Mouse (Mus musculus): ENCODE data around the gene Txn2.

Gene Txn2

DNA sequence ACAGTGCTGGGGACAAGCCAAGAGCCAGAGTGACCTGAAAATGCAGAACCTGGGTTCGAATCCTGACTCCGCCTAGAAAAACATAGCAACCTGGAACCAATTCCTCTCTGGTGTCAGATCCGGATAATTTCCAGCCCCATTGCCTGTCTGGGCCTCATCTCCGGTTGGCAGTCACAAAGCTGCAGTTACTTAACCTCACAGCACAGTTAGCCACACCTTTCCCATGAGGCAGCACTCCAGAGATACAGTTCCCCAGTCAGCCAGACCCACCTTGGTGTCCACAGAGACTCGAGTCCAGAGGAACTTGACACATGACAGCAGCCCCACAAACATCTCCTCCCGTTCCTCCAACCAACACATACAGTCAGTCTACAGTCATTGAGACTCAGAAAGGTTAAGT, 43.6 kb downstream of the Txn2 start:
- H3K4me3 ChIP-seq (replicated peaks; ENCODE audit: low read length), result 0 out of 2 replicates have a peak overlapping the region, but pooled peaks have one; percentile 7
- H3K9me3 ChIP-seq (ENCODE audit: low read length), result no peaks in the 10 kb centered on the region
- TF ChIP-seq CTCF (conservative IDR thresholded peaks at IDR 0.05; ENCODE audit: low read length) (no peak), POU5F1 (IDR thresholded peaks at IDR 0.05; ENCODE audit: borderline replicate concordance, low read length) (no peak), NANOG (IDR thresholded peaks at IDR 0.05; ENCODE audit: borderline replicate concordance, low read length) (no peak)
- no peaks in the 10 kb centered on the region for H3K27me3 ChIP-seq (ENCODE audit: insufficient read depth, low read length)
- H3K36me3 ChIP-seq (ENCODE audit: insufficient read depth, low read length), result no peaks in the 10 kb centered on the region
- H3K4me1 ChIP-seq (replicated peaks; ENCODE audit: low read depth, low read length), result peaks cover 85% of the 10 kb centered on the region

DNA sequence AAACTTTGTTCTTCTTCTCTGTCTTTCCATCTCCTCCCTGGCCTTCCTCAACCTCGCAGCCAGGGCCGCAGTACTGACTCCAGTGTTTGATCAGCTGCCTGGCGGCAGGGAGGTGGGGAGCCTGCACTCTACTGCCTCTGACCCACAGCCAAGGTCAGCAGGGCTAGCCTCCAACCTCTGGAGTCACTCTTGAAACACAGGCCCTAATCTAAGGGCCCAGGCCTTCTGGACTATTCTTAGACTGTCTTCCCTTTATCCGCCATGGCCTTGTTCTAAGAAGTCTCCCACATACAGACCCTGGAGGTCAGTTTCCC, 45.2 kb downstream of the Txn2 start:
- Histone ChIP-seq H3K9me3 (ENCODE audit: low read length) (no peaks in the 10 kb centered on the region), H3K36me3 (ENCODE audit: insufficient read depth, low read length) (no peaks in the 10 kb centered on the region), H3K4me1 (replicated peaks; ENCODE audit: low read depth, low read length) (peaks cover 70% of the 10 kb centered on the region), H3K4me3 (replicated peaks; ENCODE audit: low read length) (peak overlapping the region; percentile 66), H3K27me3 (ENCODE audit: insufficient read depth, low read length) (no peaks in the 10 kb centered on the region)
- TF ChIP-seq CTCF (conservative IDR thresholded peaks at IDR 0.05; ENCODE audit: low read length), result no peak
- TF ChIP-seq NANOG (IDR thresholded peaks at IDR 0.05; ENCODE audit: borderline replicate concordance, low read length), result no peak
- TF ChIP-seq POU5F1 (IDR thresholded peaks at IDR 0.05; ENCODE audit: borderline replicate concordance, low read length), result no peak

DNA sequence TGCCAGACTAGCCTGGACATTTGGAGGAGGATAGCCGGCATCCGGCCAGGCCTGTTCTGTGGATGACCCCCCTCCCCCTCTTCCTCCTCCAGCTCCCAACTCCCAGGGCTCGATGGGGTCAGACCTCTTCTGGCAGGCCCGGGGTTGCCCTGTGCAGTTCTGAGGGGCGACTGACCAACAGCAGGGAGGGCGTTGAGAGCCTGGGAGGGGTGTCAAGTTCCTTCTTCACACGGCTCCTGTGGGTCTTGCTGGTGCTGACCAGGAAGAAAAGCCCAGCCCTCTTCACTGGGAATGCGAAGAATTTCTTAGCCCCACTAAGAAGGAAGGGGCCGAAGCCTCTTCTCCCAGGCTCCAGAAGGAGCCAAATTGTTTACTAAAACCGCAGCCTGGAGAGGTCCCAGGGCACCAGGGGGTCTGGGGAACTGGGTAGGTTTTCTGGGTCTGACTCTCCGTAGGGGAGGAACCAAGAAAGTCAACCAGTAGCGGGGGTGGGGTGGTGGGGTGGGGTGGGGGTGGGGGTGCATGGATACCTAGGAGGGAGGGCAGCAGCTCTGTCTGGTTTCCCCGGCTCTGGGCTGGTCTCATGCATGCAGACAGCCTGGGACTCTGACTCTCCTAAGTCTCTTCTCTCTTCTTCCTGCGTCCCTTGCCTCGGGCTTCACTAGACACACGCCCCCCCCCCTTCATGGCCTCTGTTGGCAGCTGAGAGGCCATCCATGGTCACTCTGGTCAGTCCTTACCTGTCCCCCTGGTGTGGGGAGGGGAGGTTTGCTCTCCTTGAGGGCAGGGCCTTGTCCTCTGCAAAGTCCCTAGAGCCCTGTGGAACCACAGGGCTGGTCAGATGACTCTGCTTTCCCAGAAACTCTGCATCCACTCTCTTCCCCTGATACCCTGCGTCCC, 45.8 kb downstream of the Txn2 start:
- no peaks in the 10 kb centered on the region for H3K27me3 ChIP-seq (ENCODE audit: insufficient read depth, low read length)
- peaks cover 64% of the 10 kb centered on the region for H3K4me1 ChIP-seq (replicated peaks; ENCODE audit: low read depth, low read length)
- TF ChIP-seq POU5F1 (IDR thresholded peaks at IDR 0.05; ENCODE audit: borderline replicate concordance, low read length) (no peak), NANOG (IDR thresholded peaks at IDR 0.05; ENCODE audit: borderline replicate concordance, low read length) (no peak), CTCF (conservative IDR thresholded peaks at IDR 0.05; ENCODE audit: low read length) (no peak)
- H3K9me3 ChIP-seq (ENCODE audit: low read length), result no peaks in the 10 kb centered on the region
- H3K36me3 ChIP-seq (ENCODE audit: insufficient read depth, low read length), result no peaks in the 10 kb centered on the region
- peak overlapping the region; percentile 66 for H3K4me3 ChIP-seq (replicated peaks; ENCODE audit: low read length)

DNA sequence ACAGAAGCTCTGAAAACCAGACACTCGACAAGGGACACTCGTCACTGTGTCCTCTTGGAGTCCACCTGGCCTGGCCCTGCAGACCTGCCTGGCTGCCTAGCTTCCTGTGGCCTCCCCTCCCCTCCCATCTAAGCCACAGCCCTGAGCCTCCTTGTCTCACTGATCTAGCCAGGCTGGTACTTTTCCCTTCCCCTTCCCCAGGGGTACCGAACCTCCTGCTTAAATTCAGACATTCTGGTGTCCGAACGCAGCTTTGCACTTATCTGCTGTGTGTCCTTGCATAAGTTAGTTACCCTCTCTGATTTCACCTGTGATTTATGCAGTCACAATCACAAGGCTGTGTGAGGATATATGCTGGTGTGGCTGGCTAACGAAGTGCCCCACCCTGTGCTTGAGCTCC, 46.5 kb downstream of the Txn2 start:
- no peaks in the 10 kb centered on the region for H3K27me3 ChIP-seq (ENCODE audit: insufficient read depth, low read length)
- peak overlapping the region; percentile 63 for H3K4me3 ChIP-seq (replicated peaks; ENCODE audit: low read length)
- H3K9me3 ChIP-seq (ENCODE audit: low read length), result no peaks in the 10 kb centered on the region
- H3K4me1 ChIP-seq (replicated peaks; ENCODE audit: low read depth, low read length), result peaks cover 56% of the 10 kb centered on the region
- H3K36me3 ChIP-seq (ENCODE audit: insufficient read depth, low read length), result no peaks in the 10 kb centered on the region
- TF ChIP-seq NANOG (IDR thresholded peaks at IDR 0.05; ENCODE audit: borderline replicate concordance, low read length), result no peak
- TF ChIP-seq POU5F1 (IDR thresholded peaks at IDR 0.05; ENCODE audit: borderline replicate concordance, low read length), result no peak
- TF ChIP-seq CTCF (conservative IDR thresholded peaks at IDR 0.05; ENCODE audit: low read length), result no peak

DNA sequence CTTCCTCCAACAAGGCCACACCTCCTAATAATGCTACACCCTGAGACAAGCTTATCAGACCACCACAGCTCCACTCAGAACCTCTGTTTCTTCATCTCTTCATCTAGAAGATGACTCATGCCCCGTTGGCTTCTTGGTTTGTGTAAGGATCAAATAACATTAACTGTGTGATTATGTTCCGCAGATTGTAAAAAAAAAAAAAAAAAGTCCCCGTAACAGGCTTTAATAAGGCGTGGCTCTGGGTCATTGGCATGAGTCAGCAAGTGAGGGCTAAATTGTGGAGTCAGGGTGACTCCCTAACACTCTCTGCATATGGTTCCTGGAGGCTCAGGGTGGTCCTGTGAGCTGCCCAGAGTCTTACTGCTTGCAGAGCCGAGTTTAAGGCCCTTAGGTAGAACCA, 47.1 kb downstream of the Txn2 start:
- no peak for TF ChIP-seq POU5F1 (IDR thresholded peaks at IDR 0.05; ENCODE audit: borderline replicate concordance, low read length)
- no peak for TF ChIP-seq NANOG (IDR thresholded peaks at IDR 0.05; ENCODE audit: borderline replicate concordance, low read length)
- TF ChIP-seq CTCF (conservative IDR thresholded peaks at IDR 0.05; ENCODE audit: low read length), result no peak
- Histone ChIP-seq H3K4me3 (replicated peaks; ENCODE audit: low read length) (peak overlapping the region; percentile 63), H3K4me1 (replicated peaks; ENCODE audit: low read depth, low read length) (peaks cover 53% of the 10 kb centered on the region), H3K9me3 (ENCODE audit: low read length) (no peaks in the 10 kb centered on the region), H3K36me3 (ENCODE audit: insufficient read depth, low read length) (no peaks in the 10 kb centered on the region), H3K27me3 (ENCODE audit: insufficient read depth, low read length) (no peaks in the 10 kb centered on the region)

DNA sequence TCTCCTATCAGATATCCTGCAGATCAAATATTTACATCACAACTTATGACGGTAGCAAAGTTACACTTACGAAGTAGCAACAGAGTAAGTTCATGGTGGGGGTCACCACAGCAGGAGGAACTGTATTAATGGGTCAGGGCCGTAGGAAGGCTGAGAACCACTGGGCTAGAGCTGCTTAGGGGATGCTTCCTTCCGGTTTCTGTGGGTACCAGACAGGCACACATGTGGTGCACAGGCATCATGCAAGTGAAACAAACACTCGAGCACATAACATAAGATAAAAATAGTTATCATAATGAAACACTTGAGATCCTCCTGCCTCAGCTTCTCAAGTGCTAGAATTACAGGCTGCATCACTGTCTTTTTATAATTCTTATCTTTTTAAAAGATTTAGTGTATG, 48.1 kb downstream of the Txn2 start:
- H3K9me3 ChIP-seq (ENCODE audit: low read length), result no peaks in the 10 kb centered on the region
- H3K36me3 ChIP-seq (ENCODE audit: insufficient read depth, low read length), result no peaks in the 10 kb centered on the region
- TF ChIP-seq CTCF (conservative IDR thresholded peaks at IDR 0.05; ENCODE audit: low read length), result no peak
- no peak for TF ChIP-seq POU5F1 (IDR thresholded peaks at IDR 0.05; ENCODE audit: borderline replicate concordance, low read length)
- no peak for TF ChIP-seq NANOG (IDR thresholded peaks at IDR 0.05; ENCODE audit: borderline replicate concordance, low read length)
- H3K27me3 ChIP-seq (ENCODE audit: insufficient read depth, low read length), result no peaks in the 10 kb centered on the region
- peaks cover 48% of the 10 kb centered on the region for H3K4me1 ChIP-seq (replicated peaks; ENCODE audit: low read depth, low read length)
- H3K4me3 ChIP-seq (replicated peaks; ENCODE audit: low read length), result no peak overlapping the region

DNA sequence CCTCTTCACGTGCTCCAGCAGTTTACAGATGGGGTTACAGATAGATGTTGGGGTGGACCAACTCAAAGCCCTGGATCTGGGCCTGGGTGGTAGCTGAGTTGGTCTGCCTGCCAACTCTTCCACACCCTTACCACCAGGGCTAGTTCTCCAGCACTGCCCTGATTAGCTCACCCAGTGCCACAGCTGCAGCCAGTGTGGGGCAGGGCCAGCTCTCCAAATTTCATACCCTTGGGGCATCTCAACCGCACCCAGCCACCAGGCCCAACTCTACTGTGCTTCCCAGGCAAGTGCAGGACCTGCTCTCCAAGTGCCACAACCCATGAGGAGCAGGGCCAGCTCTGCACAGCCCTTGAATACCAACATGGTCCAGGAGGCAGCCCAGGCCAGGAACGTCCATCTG, 49.0 kb downstream of the Txn2 start:
- TF ChIP-seq CTCF (conservative IDR thresholded peaks at IDR 0.05; ENCODE audit: low read length), result no peak
- TF ChIP-seq POU5F1 (IDR thresholded peaks at IDR 0.05; ENCODE audit: borderline replicate concordance, low read length), result no peak
- no peak for TF ChIP-seq NANOG (IDR thresholded peaks at IDR 0.05; ENCODE audit: borderline replicate concordance, low read length)
- no peak overlapping the region for H3K4me3 ChIP-seq (replicated peaks; ENCODE audit: low read length)
- H3K4me1 ChIP-seq (replicated peaks; ENCODE audit: low read depth, low read length), result peaks cover 42% of the 10 kb centered on the region
- H3K27me3 ChIP-seq (ENCODE audit: insufficient read depth, low read length), result no peaks in the 10 kb centered on the region
- no peaks in the 10 kb centered on the region for H3K36me3 ChIP-seq (ENCODE audit: insufficient read depth, low read length)
- H3K9me3 ChIP-seq (ENCODE audit: low read length), result no peaks in the 10 kb centered on the region

DNA sequence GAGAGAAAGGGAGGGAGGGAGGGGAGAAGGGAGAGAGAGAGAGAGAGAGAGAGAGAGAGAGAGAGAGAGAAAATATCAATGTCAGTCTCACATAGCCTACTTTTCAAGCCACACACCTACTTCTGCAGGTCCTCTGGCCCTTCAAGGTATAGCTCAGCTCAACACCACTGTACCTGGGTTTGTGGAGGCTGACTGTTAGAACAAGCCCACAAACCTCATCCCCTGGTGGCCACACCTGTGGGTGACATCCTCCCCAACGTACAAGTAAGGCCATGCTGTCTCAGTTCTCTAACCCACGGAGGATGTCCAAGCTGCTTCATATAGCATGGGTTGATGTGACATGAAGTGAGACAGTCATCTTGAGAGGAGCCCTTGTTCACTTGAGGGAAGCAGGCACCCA, 51.6 kb downstream of the Txn2 start:
- no peak overlapping the region for H3K4me3 ChIP-seq (replicated peaks; ENCODE audit: low read length)
- no peaks in the 10 kb centered on the region for H3K36me3 ChIP-seq (ENCODE audit: insufficient read depth, low read length)
- TF ChIP-seq NANOG (IDR thresholded peaks at IDR 0.05; ENCODE audit: borderline replicate concordance, low read length), result no peak
- no peaks in the 10 kb centered on the region for H3K27me3 ChIP-seq (ENCODE audit: insufficient read depth, low read length)
- H3K4me1 ChIP-seq (replicated peaks; ENCODE audit: low read depth, low read length), result peaks cover 46% of the 10 kb centered on the region
- H3K9me3 ChIP-seq (ENCODE audit: low read length), result no peaks in the 10 kb centered on the region

DNA sequence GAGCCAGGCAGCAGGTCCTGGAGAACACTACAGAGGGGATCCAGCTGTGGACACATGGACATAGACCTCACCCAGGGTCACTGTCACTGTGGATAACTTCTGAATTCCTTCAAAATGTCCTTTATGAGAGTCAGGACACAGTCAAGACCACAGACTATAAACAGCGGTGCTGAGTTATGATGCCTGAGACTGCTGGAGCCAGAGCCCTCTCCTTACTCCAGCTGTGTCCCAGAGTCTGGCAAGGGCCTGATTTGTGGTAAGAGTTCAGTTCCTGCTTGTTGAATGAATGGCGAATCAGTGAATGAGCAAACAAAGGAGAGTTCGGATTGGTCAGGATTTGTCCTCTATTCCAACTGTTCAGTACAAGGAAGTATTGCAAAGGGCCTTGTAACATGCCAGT, 52.1 kb downstream of the Txn2 start:
- no peak for TF ChIP-seq CTCF (conservative IDR thresholded peaks at IDR 0.05; ENCODE audit: low read length)
- no peaks in the 10 kb centered on the region for H3K9me3 ChIP-seq (ENCODE audit: low read length)
- no peaks in the 10 kb centered on the region for H3K27me3 ChIP-seq (ENCODE audit: insufficient read depth, low read length)
- peaks cover 42% of the 10 kb centered on the region for H3K4me1 ChIP-seq (replicated peaks; ENCODE audit: low read depth, low read length)
- H3K36me3 ChIP-seq (ENCODE audit: insufficient read depth, low read length), result no peaks in the 10 kb centered on the region
- H3K4me3 ChIP-seq (replicated peaks; ENCODE audit: low read length), result no peak overlapping the region
